Mouse (Mus musculus) brain, adult 2 months (tissue): ENCODE measurements at regions not wholly inside any gene's neighbourhood (a gene's known extent, or its start where the extent isn't known, plus 50 kb on each side); places are given as distances from the start of the nearest gene placed in this dataset.

Source experiments
- DNase-seq: peaks from one replicate; pipeline ENCODE4 v3.0.0; 2011; ENCODE audit warnings: low read depth, low spot score

DNA sequence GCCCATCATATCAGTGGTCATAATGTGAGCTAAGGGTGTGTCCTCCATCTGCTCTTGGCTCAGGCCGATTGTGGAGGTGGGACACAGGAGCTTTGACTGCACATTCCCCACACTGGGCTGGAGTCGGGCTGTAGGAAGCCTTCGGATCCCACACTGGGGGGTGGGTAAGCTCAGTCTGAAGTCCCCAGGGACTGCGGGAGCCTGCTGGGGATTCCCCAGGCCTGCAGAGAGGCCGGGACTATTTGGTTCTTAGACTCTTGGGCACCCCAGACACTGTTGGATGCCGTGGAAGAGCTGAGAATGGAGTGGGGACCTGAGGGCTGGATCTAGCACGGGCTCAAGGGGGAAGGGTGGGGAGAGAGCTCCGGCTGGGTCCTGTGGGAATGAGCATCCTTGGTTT lies 547.1 kb upstream of the Nrp1 start:
- DNase-seq, result no peak

DNA sequence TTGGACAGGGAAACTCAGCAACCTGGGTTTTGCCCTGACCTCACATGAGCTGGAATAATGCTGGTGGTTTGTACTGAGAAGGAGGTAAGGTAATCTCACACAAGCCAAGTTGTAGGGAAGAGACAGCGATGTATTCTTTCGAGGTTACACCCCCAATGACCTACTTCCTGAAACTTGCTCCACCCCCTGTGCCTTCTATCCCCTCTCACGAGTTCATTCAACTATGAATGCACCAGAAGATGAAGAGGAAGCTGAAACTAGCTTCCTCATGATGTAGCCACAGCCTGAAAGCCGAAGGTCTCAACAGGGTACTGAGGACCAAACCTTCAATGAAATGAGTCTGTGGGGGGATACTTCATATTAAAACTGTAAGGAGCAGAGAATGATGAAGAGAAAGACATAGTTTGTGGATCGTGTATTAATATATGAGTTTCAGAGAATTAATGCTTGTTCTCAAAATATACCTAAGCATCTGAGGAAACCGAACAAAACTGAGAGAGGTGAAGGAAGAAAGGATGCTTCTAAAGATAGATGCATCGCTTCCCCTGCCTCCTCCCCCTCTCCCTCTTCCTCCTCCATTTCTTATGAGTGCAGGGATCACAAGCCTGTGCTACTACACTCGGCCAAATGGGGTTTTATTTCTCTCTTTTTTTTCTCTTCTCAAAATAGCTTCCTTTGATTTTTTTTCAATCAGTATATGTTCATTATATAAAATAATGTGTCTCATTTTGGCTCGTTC lies 543.5 kb upstream of the Nrp1 start:
- no peak for DNase-seq

DNA sequence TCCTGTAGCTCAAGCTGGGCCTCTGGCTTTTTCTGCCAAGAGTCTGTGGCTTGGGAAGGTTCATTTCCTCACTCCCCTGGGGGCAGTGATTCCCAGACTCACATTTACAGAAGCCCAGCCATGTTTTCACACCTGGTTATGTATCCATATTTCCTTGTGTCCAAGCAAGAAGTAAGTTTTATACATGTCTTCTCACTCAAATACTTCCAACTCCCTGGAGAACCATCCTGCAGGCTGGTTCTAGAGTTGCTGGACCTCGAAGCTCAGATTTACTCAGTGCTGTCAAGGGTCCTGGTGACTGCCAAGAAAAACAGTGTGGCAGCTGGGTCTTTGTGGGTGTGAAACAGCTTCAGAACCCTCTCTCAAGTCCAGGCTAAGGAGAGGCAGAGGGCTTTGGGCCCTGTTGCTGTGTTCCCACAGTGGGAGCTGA lies 537.6 kb upstream of the Nrp1 start:
- no peak for DNase-seq

DNA sequence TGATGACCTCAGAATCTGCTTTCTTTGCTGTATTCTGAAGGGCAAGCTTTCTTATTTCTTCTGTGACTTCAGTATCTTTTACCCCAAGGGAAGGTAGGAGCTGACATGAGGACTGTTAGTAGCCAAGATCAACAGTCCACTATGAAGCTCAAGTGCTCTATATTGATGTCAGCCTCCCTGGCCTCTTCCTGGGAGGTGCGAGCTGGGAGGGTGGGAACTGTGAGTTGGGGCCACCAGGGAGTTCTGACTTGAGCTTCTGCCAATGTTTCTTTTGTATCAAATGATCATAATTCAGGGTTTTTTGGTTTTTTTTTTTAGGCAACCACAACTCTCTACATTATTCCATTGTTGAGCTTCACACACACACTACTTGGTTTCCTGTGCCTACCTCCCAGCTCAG lies 536.8 kb upstream of the Nrp1 start:
- no peak for DNase-seq

DNA sequence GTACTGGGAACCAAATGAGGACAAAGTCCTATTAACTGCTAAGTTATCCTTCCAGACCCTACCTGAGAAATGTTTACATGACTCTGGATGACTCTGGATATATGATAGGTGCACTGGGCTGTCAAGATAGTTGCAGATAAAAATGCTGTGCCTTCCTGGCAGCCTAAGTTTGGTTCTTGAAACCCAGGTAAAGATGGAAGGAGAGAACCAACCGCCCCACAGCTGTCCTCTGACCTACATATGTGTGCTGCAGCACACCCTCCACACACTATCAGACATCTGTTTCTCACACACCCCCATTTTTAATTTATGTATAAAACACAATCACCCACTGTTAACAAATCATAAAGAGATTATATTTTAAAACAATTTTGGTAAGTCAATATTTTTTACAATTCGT lies 533.4 kb upstream of the Nrp1 start:
- no peak for DNase-seq

DNA sequence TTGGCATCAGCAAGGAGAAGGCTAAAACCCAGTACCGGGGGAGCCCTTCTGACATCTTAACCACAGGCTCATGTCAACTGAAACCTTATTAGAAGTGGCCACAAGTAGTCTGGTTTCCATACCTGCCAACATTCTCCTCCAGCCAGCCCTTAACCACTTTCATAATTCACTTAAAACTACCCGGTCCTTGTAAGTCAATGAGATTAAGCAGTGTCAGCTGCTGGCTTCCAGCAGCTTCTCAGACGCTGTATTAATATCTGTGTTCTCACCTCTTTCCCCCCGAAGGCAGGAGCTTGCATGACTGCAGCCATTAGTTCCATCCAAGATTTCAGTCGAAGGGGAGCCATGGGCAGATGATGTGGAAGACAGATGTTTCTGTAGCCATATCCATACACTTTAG lies 530.6 kb upstream of the Nrp1 start:
- DNase-seq, result no peak

DNA sequence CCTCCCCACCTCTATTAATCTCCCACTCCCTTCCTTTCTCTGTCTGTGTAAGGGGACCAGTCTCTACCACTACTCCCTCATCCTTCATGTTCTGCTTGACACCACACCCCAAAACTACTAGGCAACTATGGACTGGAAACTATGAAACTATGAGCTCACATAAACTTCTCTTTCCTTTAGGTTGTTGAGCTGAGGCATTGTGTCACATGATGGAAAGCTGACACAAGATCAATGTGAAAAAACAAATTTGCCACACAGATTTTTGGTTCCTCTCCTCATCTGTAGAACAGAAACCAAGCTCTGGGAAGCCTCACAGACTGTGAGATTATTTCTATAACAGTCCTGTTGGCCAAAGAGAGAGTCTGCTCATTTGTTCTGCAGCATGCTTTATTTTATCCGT lies 528.7 kb upstream of the Nrp1 start:
- no peak for DNase-seq

DNA sequence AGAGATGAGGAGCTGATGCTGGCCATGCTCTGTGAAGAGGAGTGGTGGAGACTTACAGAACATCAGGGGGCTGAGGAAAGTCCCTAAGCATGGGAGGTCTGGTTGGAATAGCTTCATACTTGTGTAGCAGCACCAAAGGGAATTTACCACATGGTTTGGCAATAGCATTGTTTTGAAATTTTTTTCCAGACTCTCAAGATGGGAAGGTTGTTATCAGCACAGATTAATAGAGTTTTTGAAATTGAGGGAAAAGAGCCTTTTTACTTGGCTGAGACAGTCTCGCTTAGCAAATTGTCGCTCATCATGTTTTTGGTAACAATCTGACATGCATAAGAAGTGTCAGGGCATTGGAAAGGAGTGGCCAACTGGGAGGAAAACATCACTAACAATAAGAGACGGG lies 524.4 kb upstream of the Nrp1 start:
- DNase-seq, result no peak

DNA sequence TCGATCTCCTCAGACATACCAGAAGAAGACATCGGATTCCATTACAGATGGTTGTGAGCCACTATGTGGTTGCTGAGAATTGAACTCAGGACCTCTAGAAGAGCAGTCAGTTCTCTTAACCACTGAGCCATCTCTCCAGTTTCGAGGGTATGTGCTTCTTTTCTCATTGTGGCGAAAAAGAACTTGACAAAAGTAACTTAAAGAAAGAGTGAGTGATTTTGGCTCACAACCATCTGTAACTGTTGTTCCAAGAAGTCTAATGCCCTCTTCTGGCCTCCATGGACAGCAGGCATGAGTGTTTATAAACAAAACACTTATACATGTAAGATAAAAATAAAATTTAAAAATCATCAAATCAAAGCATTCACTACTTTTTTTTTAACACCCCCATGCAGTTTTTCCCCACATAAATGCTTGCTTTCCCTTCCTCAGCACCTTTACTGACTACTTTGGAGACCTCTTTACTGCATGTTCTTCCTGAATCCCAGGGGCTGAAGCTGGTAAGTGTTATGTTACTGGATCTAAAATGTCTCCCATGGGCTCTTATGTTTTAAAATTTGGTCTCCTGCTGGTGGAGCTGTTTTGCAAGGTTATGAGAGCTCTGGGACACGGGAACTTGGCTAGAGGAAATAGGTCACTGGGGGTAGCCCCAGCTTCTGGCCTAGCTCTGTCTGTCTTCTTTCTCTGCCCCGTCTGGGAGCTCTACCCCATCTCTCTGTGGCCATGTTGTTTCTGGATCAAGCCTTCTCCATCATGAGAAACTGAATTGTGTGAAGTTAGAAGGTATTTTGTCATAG lies 521.8 kb upstream of the Nrp1 start:
- DNase-seq, result no peak

DNA sequence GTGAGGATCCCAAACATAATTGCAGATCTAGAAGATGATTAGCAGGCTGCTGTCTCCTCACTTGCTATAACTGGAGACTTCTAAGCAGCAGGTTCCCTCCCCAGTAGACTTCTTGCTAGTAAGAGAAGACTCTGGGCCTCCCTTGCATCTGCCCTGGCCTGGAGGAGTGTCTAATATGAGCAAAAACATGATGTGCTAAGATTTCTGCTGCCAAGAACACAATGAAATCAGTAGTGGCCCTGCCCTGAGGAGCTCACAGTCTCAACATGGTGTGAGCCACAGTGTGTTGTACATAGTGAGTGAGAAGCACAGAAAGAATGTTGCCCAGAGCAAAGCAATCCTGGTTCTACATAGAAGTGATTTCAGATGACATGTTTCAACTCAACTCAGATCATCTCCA lies 520.1 kb upstream of the Nrp1 start:
- DNase-seq, result no peak

DNA sequence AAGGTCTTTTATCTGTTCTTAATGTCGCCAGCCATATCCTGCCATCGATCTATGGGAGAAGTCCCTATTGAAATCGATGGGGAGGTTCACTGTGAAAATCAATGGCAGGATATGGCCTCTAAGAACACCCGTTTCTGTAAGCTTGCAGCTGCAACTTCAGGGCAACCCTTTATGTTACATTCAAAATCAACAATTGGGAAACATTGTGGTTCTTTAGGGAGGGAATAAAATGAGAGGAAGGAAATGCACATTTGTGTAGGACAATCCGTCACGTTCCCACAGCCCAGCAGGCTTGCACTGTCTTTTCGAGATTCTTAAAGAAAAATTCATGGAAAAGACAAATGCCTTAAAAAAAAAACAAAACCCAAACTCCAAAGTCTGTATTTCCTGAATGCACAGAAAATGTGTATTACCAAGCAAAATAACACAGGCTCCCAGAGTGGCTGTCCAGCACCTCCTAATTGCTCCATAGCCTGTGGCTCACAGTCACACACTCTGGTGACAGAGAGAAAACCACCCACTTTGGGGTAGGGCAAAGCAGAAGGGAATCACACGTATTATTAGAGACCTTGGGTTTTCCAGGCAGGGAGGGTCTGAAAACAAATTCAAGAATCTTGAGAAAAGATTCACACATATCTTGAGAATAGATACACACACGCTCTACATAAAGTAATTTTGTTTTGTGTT lies 510.9 kb upstream of the Nrp1 start:
- DNase-seq, result no peak

DNA sequence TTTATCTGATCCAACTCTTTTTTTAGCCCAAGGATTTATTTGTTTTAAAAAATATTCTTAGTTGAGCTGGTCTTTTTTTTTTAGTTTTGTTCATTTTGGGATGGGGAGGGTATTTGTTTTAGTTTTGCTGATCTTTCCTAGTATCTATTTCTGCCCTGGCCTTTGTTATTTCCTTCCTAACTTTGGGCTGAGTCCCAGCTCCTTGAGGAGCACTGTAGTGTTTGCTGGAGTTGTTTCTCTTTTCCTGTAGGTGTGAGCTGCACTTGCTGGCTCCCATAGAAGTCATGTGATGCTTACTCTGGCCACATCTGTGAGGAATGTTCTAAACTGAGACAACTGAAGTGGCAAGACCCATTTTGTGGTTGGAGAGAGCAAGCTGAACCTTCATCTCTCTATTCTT lies 508.5 kb upstream of the Nrp1 start:
- DNase-seq, result peak; percentile 13

DNA sequence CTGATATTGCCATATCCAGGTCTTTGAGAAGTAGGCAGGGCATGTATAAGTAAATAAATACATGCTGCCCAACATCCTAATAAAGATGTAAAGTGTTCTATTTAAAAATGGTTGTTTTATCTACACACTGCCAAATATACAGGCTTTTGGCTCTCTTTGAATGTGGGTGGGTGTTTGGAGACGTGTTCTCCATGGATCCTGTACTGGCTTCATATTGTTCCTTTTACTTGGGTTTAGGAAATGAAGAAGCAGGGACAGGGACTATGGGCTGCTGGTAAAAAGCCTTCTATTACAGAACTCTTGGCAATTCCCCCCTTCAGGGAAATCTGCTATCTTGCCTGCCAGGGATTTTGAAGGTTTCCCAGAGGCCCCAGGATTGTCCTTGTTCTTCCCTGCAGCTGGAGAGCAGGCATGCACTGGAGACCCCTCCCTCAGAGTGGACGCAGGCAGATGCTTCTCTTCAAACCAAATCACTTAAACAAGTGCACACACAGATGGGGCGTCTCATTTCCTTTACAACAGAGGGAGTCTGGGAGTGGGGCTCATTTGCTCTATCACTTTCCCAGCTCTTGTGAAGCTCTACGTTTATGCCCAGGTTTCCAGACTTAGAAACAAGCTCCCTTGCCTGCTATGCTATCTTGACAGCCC lies 502.6 kb upstream of the Nrp1 start:
- peak; percentile 29 for DNase-seq

DNA sequence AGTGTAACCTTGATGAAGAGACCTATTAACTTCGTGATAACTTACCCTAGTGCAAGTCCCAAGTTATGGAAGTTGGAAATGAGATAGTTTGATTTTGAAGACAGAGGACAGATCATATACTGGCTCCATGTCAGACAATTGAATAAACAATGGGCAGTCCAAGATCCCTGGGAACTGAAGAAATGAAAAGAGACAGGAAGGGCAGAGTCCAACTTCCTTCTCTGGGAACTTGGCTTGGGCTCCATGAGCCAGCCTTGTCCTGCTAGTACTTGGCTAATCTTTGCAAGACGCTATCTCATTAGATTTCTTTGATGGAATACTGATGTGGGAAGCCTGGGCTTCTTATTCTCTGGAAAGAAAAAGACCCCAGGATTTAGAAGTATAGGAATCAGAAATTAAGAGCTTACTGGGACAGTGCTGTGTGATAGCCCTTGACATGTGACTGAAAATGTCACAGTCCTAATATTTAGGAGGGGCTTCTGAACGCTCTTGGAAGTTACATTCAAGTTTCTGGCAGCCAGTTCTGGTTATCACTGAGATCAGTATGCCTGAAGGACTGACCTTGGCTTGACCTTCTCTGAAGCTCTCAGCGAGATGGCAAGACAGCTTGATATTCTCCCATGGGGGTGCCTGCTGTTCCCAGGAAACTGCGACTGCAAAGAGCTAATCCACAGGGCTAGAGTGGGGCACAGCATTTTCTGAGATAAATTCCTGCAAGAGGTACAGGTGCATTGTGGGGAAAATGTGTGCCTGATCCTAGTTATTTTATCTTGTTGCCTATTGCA lies 501.9 kb upstream of the Nrp1 start:
- no peak for DNase-seq

DNA sequence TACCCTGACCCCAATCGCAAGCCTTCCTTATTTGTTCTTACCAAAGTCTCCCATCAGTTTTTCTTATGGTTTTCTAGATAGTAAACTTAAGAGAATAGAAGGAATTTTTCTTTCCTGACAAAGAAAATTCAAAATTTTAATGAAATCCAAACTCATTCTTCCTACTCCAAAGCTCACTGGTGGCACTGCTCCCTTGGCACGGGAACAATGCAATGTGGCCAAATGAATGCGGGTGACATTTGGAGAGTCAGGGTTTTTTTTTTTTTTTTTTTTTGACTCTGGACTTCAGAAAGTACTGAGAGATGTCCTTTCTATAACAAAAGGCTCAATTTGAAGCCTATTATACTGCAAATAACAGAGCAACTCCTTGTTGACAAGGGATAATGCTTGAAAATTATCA lies 499.4 kb upstream of the Nrp1 start:
- DNase-seq, result no peak

DNA sequence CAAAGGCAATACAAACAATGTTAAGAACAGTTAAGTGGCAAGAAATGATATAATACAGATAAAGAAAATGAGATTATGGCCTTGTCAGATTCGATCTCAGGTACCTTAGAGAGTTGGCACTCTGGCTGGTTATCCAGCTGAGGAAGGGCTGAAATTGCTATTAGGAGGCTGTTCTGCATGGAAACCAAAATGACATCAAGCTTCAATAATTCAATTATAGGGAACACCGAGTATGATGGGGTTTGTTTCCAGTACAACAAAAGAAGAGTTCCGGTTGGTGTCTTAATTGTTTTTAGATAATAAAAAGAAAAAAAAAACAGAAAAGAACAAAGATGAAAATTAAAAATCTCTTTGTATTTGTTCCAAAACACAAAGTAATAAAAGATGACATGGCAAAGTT lies 498.0 kb upstream of the Nrp1 start:
- DNase-seq, result no peak

DNA sequence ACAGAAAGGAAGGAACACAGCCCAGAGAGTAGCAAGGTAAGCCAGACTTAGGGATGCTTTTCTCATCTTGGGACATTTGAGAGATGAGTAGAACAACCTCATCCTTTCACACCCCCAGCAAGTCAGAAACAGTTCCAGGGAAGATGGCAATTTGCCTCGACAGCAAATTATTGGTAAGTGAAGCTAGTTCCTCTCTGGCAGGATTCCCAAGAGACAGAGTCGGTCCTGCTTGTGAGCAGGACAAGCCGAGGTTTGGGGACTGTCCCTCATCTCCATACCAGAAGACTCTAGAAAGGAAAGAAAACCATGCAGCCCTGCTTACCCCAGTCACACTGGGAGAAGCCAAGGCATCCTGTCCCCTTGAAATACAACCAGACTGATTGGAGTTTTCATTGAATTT lies 497.5 kb upstream of the Nrp1 start:
- peak; percentile 15 for DNase-seq

DNA sequence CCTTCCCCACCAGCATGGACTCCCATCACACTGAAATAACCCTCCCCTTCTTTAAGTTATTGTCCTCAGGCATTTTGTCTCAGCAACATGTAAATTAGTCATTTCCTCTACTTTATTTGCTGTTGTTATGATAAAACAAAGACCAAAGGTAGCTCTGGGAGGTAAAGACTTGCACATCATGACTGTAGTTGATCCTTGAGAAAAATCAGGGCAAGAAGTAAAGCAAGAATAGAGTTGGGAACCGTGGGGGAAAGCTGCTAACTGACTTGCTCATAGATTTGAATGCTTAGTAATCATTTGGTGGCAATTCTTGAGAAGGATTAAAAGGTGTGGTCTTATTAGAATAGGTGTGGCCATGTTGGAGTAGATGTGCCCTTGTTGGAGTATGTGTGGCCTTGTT lies 473.8 kb upstream of the Nrp1 start:
- DNase-seq, result no peak

DNA sequence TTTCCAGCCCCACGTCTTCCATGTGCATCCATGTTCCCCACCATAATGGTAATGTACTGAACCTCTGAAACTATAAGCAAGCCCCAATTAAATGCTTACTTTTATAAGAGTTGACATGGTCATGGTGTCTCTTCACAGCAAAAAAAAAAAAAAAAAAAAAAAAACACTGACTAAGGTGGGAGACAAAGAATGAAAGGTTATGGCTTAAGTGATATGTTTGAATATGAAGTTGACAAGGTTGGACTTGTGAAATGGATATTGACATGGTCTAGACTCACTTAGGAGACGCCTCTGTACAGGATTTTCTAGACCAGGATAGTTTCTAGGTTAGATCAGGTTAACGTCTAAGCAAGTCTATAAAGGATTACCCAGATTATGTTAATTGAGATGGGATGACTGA lies 473.2 kb upstream of the Nrp1 start:
- DNase-seq, result no peak

DNA sequence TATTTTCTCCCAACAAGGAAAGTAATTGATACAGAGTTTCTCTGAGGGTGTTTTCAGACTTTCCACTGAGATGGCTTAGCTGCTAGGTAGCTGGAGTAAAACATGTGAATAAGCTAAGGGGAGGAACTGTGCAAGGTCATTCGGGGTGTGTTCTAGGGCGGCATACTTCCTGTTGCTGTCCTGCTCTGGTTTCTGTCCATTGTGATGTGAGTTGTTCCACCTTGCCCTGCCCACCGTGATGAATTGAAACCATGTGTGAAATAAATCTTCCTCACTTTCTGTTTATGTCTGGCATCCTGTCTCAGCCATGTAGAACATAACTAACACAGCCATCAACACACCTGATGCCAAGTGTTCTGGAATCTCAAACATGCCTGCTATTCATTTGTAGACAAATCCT lies 472.6 kb upstream of the Nrp1 start:
- DNase-seq, result no peak

DNA sequence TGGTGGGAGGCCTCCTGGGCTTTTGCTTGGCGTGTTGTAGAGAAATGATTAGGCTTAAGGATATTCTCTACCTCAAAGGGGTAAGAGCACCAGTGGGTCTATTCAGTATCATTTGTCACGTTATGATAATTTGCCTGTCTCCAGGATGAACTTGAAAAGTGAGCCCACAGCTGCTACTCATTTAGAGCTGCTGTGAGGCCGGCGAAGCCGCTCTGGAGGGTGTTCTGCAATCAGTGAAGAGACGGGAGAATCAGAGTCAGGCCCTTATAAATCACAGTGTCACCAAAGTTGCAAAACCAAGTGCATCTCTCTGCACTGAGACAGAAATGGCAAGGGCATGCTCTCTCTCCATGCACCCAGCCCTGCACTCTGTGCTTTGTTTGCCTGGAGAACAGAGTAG lies 467.7 kb upstream of the Nrp1 start:
- no peak for DNase-seq

DNA sequence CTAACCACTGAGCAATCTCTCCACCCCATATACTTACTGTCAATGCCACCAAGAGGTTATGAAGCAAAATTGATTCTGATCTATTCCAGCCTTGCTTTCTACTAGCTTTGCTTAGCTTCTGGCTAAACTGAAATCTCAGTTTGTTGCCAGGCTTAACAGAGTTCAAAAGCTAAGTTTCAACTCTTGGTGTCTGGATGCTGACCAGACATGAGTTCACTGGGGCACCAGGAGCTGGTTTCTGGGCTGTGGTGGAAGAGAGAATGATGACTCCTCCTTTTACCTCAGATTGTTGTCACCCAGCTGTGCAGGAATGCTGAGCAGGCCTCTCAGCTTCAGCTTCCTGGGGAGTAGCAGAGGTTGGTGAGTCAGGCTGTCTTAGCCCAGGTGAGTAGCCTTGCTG lies 464.1 kb upstream of the Nrp1 start:
- no peak for DNase-seq
